Mouse (Mus musculus): Measurements from ENCODE around the gene Zfp839. TPM values are rescaled to one million over a fixed set of nuclear protein-coding genes. Genes with fewer than 3 reads are reported as not detected.
A peak's percentile ranks its signal among the peaks of the same experiment; 100 is the strongest.

The Zfp839 gene
- polyA plus RNA-seq, 1 experiment from 2014 or later, result 5.9 TPM

DNA sequence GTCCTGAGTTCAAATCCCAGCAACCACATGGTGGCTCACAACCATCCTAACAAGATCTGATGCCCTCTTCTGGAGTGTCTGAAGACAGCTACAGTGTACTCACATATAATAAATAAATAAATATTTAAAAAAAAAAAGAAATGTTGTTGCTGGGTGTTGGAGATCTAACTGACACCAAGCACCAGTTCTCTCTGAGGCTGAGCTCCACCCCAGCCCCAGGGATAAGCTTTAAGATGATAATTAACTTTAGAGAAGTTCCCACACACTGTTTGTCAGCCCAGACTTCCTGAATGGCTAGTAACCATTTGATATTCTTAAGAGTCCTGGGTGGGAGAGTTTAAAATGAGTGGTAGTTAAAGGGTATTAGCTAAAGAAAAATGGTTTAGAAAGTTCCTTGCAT lies 10.2 kb downstream of the Zfp839 start:
- no peak overlapping the region for H3K4me3 ChIP-seq
- ATAC-seq (ENCODE audit: low FRiP score, low read depth), result no peak
- peaks cover 31% of the 10 kb centered on the region for H3K36me3 ChIP-seq
- H3K9ac ChIP-seq, result no peak overlapping the region
- no peak overlapping the region for H3K27ac ChIP-seq
- H3K4me1 ChIP-seq, result no peaks in the 10 kb centered on the region
- H3K4me2 ChIP-seq (replicated peaks), result no peak overlapping the region
- H3K9me3 ChIP-seq, result no peaks in the 10 kb centered on the region
- H3K27me3 ChIP-seq (replicated peaks), result no peaks in the 10 kb centered on the region

DNA sequence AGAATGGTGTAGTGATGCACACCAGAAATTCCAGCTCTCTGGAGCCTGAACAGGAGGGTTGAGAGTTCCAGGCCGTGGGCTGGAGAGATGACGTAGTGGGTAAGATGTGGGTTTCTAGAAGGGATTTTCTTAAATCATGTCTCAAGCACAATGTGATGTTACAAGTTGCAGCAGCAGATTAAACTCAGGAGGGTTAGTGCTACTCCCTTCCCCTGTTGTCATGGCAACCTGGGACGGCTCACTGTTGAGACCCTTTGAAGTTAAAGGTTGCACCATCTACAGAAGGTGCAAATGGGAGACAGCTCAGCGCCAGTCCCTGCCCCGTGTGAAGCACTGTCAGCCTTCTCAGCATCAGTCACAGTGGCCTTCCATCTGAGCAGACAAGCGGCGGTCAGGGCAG lies 11.2 kb downstream of the Zfp839 start:
- H3K27ac ChIP-seq, result no peak overlapping the region
- WGBS, result 43% methylated on average over 7 of the region's 7 CpGs
- H3K9ac ChIP-seq, result no peak overlapping the region
- H3K4me1 ChIP-seq, result no peaks in the 10 kb centered on the region
- no peak for ATAC-seq (ENCODE audit: low FRiP score, low read depth)
- no peaks in the 10 kb centered on the region for H3K27me3 ChIP-seq (replicated peaks)
- no peak overlapping the region for H3K4me2 ChIP-seq (replicated peaks)
- H3K36me3 ChIP-seq, result peaks cover 29% of the 10 kb centered on the region
- H3K9me3 ChIP-seq, result no peaks in the 10 kb centered on the region
- H3K4me3 ChIP-seq, result no peak overlapping the region

DNA sequence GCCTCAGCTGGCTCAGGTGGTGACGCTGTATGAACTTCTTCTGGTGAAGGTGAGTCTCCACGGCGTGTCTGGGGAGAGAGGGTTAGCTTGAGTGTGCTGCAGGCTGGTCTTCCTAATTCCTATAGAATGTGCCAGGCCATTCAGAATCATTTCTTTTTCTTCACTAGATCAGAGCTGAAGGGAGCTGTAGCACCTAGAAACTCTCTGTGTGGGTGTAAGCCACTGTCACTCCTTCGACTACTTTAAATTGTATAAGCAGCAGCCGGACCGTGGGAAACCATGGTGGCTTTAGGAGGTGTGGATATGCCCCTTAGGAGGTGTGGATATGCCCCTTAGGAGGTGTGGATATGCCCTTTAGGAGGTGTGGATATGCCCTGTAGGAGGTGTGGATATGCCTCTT lies 14.0 kb downstream of the Zfp839 start:
- 95% methylated on average over 6 of the region's 6 CpGs for WGBS
- Histone ChIP-seq H3K9ac (no peak overlapping the region), H3K27ac (no peak overlapping the region), H3K36me3 (peaks cover 47% of the 10 kb centered on the region), H3K4me1 (no peaks in the 10 kb centered on the region), H3K9me3 (no peaks in the 10 kb centered on the region), H3K4me2 (replicated peaks) (no peak overlapping the region), H3K27me3 (replicated peaks) (no peaks in the 10 kb centered on the region), H3K4me3 (no peak overlapping the region)
- ATAC-seq (ENCODE audit: low FRiP score, low read depth), result no peak

DNA sequence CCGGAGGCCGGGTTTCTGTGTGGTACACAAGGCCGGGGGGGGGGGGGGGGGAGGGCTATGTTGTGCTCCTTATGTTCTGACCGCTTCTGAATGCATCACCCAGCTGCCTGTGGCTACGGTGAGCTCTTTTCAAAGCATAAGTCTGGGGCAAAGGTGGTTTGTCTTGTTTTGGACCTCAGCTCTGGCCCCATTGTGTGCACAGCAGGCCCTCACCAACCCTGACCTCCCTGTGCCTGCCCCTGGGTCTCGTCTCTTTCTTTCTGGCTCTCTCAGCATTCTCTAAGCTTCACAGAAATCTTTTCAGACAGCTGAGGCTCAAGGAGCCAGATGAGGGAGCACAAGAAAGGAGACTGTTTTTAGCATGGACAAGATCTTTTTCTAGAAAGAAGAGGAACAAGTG lies 15.5 kb downstream of the Zfp839 start:
- no peak overlapping the region for H3K27ac ChIP-seq

DNA sequence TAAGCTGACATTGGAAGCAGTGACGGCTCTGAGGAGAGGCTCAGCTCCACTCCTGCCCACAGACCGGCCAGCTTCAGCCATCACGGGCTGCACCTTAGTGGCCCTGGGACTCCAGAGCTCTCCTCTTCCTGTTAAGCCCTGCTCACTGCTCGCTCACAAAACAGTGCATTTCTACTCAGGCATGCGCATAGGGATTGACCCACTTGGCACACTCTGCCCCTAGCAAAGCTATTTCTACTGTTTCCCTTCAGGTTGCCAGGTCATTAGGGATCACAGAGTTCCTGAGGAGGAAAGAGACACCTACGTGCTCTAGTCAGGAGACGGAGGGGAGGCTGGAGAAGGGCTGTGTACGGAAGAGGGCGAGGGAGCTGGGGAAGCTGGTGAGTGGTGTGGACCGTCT lies 15.9 kb downstream of the Zfp839 start:
- Histone ChIP-seq H3K27me3 (replicated peaks) (no peaks in the 10 kb centered on the region), H3K9ac (no peak overlapping the region), H3K36me3 (peaks cover 56% of the 10 kb centered on the region), H3K4me2 (replicated peaks) (no peak overlapping the region), H3K27ac (no peak overlapping the region), H3K9me3 (no peaks in the 10 kb centered on the region), H3K4me3 (no peak overlapping the region), H3K4me1 (no peaks in the 10 kb centered on the region)
- ATAC-seq (ENCODE audit: low FRiP score, low read depth), result no peak
- WGBS, result 88% methylated on average over 10 of the region's 10 CpGs

More for the DNA sequence above, 15.5 kb downstream of the Zfp839 start:
- 67% methylated on average over 6 of the region's 6 CpGs for WGBS
- H3K27me3 ChIP-seq (replicated peaks), result no peaks in the 10 kb centered on the region
- no peaks in the 10 kb centered on the region for H3K4me1 ChIP-seq
- no peak for ATAC-seq (ENCODE audit: low FRiP score, low read depth)
- H3K4me2 ChIP-seq (replicated peaks), result no peak overlapping the region
- no peak overlapping the region for H3K4me3 ChIP-seq
- no peak overlapping the region for H3K9ac ChIP-seq
- H3K9me3 ChIP-seq, result no peaks in the 10 kb centered on the region
- peaks cover 52% of the 10 kb centered on the region for H3K36me3 ChIP-seq

DNA sequence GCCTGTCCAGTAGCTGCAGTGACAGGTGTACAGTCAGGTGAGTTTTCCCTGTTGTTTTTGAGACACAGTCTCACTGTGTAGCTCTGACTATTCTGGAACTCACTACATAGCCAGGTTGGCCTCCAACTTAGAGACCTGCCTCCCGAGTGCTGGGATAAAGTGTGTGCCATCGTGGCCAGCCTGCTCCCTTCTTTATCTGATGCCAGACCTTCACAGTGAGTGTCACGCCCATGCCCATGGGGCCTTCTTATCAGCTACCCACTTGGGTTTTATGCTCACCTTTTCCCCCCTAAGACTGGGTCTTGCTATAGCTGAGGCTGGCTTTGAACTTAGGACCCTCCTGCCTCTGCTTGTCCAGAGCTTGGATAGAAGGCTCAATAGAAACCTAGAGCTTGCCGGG lies 20.1 kb downstream of the Zfp839 start:
- Histone ChIP-seq H3K4me2 (replicated peaks) (no peak overlapping the region), H3K9me3 (no peaks in the 10 kb centered on the region), H3K27me3 (replicated peaks) (no peaks in the 10 kb centered on the region), H3K27ac (no peak overlapping the region), H3K4me1 (no peaks in the 10 kb centered on the region), H3K36me3 (peaks cover 75% of the 10 kb centered on the region), H3K9ac (no peak overlapping the region), H3K4me3 (no peak overlapping the region)
- 89% methylated on average over 4 of the region's 4 CpGs for WGBS
- no peak for ATAC-seq (ENCODE audit: low FRiP score, low read depth)

DNA sequence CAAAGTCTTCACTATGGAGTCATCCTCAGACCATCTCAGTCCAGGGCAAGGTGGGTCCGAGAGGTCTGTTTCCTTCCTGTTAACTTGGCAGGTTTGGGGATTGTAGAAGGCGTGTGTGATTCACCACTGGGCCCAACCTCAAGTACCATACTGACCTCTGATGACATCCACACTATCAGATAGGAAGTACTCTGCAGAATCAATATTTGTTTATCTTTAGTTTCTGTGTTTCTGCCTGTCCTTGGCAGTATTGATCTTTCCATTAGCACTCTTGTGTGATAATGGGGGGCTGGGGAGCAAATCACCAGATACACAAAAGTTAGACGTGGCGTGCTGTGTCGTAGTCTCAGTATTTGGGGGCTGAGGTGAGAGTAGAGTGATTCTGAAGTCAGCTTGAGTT lies 21.2 kb downstream of the Zfp839 start:
- no peaks in the 10 kb centered on the region for H3K27me3 ChIP-seq (replicated peaks)
- H3K9me3 ChIP-seq, result no peaks in the 10 kb centered on the region
- H3K36me3 ChIP-seq, result peaks cover 78% of the 10 kb centered on the region
- no peak overlapping the region for H3K9ac ChIP-seq
- no peak overlapping the region for H3K4me3 ChIP-seq
- H3K4me2 ChIP-seq (replicated peaks), result no peak overlapping the region
- 96% methylated on average over 5 of the region's 5 CpGs for WGBS
- no peaks in the 10 kb centered on the region for H3K4me1 ChIP-seq
- no peak overlapping the region for H3K27ac ChIP-seq
- no peak for ATAC-seq (ENCODE audit: low FRiP score, low read depth)

DNA sequence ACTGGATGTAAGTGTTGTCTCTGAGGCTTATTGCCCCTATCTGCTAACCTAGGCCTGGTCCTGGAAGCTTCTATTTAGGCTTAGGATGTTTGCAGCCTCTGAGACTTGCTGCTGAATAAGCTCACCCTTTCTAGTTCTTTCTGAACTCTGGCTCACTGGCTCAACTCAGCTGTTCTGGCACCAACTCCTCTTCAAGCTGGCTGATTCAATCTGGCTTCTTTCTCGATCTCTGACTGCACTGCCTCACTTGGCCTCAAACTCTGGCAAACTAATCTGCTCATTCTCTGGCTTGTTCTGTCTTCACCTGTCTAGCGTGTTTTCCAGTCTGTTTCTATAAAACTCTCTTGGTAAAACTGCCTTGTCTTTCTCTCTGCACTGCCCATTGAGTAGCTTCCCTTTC lies 25.3 kb downstream of the Zfp839 start:
- no peaks in the 10 kb centered on the region for H3K4me1 ChIP-seq

DNA sequence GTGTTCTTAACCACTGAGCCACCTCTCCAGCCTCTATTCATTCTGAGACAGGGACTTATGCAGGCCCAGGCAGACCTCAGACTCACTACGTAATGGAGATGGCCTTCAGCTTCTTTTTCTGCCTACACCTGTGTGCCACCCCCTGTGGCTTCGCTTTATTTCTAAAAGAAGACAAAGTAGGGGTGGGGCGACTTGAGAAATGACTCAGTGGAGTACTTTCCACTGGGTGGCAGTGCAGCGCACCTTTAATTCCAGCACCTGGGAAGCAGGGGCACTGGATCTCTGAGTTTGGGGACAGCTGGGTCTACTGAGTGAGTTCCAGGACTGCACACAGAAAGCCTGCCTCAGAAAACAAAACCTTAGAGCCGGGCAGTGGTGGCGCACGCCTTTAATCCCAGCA lies 32.2 kb downstream of the Zfp839 start:
- Histone ChIP-seq H3K4me2 (replicated peaks) (no peak overlapping the region), H3K9me3 (no peaks in the 10 kb centered on the region), H3K9ac (no peak overlapping the region), H3K4me3 (no peak overlapping the region), H3K27ac (no peak overlapping the region), H3K4me1 (no peaks in the 10 kb centered on the region), H3K27me3 (replicated peaks) (no peaks in the 10 kb centered on the region), H3K36me3 (peaks cover 54% of the 10 kb centered on the region)
- 89% methylated on average over 7 of the region's 7 CpGs for WGBS
- no peak for ATAC-seq (ENCODE audit: low FRiP score, low read depth)

More for the DNA sequence above, 25.3 kb downstream of the Zfp839 start:
- Histone ChIP-seq H3K27ac (no peak overlapping the region), H3K27me3 (replicated peaks) (no peaks in the 10 kb centered on the region), H3K4me3 (no peak overlapping the region), H3K9me3 (no peaks in the 10 kb centered on the region), H3K9ac (no peak overlapping the region), H3K4me2 (replicated peaks) (no peak overlapping the region), H3K36me3 (peaks cover 85% of the 10 kb centered on the region)
- no peak for ATAC-seq (ENCODE audit: low FRiP score, low read depth)
- 92% methylated on average over 2 of the region's 2 CpGs for WGBS

DNA sequence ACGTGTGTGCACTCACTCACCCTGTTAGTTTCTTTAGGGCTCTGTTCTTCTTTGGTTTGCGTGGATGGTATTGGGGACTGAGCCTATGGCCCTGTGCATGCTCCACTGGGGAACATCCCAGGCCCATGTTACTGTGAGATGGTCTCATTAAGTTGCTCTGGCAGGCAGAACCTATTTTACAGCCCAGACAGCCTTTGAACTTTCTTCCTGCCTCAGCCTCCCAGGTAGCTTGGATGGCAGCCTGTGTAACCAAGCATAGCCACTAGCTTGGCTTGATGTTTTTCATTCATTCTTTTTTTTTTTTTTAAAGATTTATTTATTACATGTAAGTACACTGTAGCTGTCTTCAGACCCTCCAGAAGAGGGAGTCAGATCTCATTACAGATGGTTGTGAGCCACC lies 35.2 kb downstream of the Zfp839 start:
- H3K27me3 ChIP-seq (replicated peaks), result no peaks in the 10 kb centered on the region
- H3K4me2 ChIP-seq (replicated peaks), result no peak overlapping the region
- H3K9ac ChIP-seq, result no peak overlapping the region
- 93% methylated on average over 2 of the region's 2 CpGs for WGBS
- H3K9me3 ChIP-seq, result no peaks in the 10 kb centered on the region
- ATAC-seq (ENCODE audit: low FRiP score, low read depth), result no peak
- no peak overlapping the region for H3K27ac ChIP-seq
- H3K4me1 ChIP-seq, result peaks cover 14% of the 10 kb centered on the region
- peaks cover 30% of the 10 kb centered on the region for H3K36me3 ChIP-seq
- H3K4me3 ChIP-seq, result no peak overlapping the region

DNA sequence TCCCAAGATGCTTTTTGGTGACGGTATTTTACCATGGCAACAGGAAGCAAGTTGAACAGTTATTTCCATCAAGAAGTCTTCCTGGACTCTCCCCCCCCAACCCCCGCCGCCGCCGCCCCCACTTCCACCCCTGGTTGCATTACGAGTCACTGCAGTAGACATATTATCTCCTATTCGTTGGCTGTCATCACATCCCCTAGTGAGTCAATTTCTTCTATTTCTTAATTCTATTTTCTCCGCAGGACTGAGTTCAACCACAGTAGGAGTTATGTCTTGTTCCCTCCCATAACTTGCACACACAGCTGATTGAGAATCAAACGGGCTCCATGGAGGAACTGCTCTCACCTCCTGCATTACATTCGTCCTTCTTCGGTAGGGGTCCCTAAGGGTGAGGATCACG lies 38.1 kb downstream of the Zfp839 start:
- no peak for ATAC-seq (ENCODE audit: low FRiP score, low read depth)
- Histone ChIP-seq H3K4me2 (replicated peaks) (peak overlapping the region; percentile 95), H3K36me3 (peaks cover 6% of the 10 kb centered on the region), H3K4me1 (peaks cover 15% of the 10 kb centered on the region), H3K27ac (no peak overlapping the region), H3K9ac (peak overlapping the region; percentile 81), H3K27me3 (replicated peaks) (no peaks in the 10 kb centered on the region), H3K4me3 (peak overlapping the region; percentile 73), H3K9me3 (no peaks in the 10 kb centered on the region)
- WGBS, result 49% methylated on average over 12 of the region's 12 CpGs

DNA sequence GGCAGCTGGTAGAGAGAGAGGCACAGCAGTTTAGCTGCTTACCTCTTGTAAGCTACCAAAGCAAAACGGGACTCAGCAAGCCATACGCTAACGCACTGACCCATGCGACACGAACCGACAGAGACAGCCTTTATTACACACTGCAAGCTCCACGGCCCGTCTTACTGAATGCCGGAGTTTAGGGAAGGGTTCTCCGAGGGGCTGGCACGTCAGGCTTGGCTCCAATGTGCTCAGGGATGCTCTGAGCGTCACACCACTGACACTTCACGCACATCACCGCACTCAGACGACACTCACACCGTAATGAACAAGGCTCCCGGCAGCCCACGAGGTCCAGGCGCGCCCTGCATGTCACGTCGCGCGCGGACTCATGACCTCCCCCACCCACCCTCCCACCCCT lies 38.6 kb downstream of the Zfp839 start:
- Histone ChIP-seq H3K4me3 (peak overlapping the region; percentile 73), H3K27ac (no peak overlapping the region), H3K27me3 (replicated peaks) (no peaks in the 10 kb centered on the region), H3K36me3 (peaks cover 3% of the 10 kb centered on the region), H3K9me3 (no peaks in the 10 kb centered on the region), H3K4me1 (peaks cover 15% of the 10 kb centered on the region), H3K4me2 (replicated peaks) (peak overlapping the region; percentile 95), H3K9ac (peak overlapping the region; percentile 81)
- WGBS, result under 1% methylated on average over 25 of the region's 25 CpGs
- no peak; the same call in none of the 2 replicates for ATAC-seq (ENCODE audit: low FRiP score, low read depth)

DNA sequence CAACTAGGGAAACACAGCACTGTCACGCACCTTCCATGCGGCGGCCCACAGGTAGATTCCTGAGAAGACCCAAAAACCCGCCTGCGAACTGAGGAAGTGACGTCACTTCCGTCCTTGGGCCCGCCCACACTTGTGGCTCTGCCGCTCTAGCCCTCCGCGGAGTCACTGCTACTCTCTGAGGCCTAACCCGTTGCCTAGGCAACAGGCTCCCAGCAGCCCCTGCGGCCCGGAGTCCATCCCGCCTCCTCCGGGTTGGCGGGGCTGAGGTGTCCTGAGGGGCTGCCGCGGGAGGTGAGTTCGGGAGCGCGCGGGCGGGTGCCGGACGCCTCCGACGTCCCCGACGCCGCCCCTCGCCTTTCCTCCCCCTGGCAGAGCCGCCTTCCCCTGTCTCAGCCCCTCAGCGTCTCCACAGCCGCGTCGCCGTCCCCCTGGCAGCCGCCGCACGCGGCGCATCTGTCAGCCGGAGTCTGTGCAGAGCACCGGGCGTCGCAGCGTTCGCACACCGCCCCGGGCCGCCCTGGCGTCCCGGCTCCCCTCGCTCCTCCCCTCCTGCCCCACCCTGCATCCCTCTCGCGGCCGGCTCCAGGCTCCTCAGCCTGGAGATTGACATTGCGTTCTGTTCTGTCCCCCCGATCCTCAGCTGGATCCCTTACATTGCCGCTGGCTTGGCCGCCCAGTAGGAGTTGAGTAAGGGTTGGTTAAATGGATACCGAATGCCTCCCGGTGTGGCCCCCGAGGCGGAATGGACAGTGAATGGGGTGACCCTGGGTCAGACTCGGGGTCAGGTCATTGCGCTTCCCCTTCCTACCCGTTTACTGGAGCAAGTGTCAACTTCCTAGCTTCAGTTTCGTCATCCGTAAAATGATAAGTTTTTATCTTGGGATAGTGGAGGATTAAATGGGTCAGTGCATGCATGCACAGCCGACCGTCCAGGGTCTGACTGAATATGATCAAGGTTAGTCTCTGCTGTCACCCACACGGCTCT lies 39.3 kb downstream of the Zfp839 start, which contains the start of the genes Cinp and Tecpr2:
TSS of gene Cinp (minus strand) at position 110 of the 985 bp plus-strand sequence.
TSS of gene Tecpr2 (plus strand) at position 229 of the 985 bp plus-strand sequence.
- H3K4me3 ChIP-seq, result peak within 1 kb of the TSS; percentile 73
- H3K27ac ChIP-seq, result peak within 1 kb of the TSS; percentile 63; the same call in 1 of the 2 replicates
- under 1% methylated on average over 74 of the region's 74 CpGs for WGBS
- peak within 1 kb of the TSS; percentile 81 for H3K9ac ChIP-seq
- H3K4me2 ChIP-seq (replicated peaks), result peak within 1 kb of the TSS; percentile 95
- no peaks in the 10 kb centered on the region for H3K9me3 ChIP-seq
- peaks cover 15% of the 10 kb centered on the region for H3K4me1 ChIP-seq
- no peaks in the 10 kb centered on the region for H3K36me3 ChIP-seq
- no peaks in the 10 kb centered on the region for H3K27me3 ChIP-seq (replicated peaks)
- peak; percentile 99 for ATAC-seq (ENCODE audit: low FRiP score, low read depth)

Measured in neural tube, embryonic 12.5 days (tissue).